Mouse (Mus musculus): Measurements from ENCODE around the gene Paxx.

- TF ChIP-seq CTCF (IDR thresholded peaks at IDR 0.05; ENCODE audit: extremely low read depth, insufficient read length, insufficient replicate concordance, low read depth, low read length): no peak
- TF ChIP-seq POLR2A (IDR thresholded peaks at IDR 0.05; ENCODE audit: low read depth, low read length): no peak
Observed at GRCm38 (mm10) chr2:25434292-25434691, 26.6 kb downstream of the Paxx start.

Measured in small intestine, adult 2 months (tissue).